Mouse (Mus musculus): ENCODE results near the gene Creld2.

Gene Creld2

DNA sequence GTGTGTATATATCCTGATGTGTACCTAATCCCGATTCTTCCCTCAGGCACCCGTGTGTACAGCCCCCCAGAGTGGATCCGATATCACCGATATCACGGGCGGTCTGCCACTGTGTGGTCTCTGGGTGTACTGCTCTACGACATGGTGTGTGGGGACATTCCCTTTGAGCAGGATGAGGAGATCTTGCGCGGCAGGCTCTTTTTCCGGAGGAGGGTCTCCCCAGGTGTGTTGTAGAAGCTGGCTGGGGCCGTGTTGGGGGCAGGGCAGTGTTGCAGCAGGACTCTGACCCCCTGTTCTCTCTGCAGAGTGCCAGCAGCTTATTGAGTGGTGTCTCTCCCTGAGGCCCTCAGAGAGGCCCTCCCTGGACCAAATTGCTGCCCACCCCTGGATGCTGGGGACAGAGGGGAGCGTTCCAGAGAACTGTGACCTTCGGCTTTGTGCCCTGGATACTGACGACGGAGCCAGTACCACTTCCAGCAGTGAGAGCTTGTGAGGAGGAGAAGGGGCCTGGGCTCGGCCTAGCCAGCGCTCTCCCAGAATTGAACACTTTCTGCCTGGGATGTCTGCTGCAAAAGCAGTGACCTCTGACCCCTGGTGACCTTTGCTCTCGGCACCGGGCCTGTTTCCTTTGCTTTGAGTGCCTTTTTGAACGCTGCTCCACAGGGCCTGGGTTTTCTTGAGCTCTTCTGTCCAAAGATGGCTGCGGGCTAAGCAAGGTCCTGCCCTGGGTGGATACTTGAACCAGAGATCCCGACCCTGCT is 45.0 kb downstream of the Creld2 start:
- in situ Hi-C loops (cut with MboI; ENCODE audit: unreplicated experiment in 2 of 2) = no loop called here

DNA sequence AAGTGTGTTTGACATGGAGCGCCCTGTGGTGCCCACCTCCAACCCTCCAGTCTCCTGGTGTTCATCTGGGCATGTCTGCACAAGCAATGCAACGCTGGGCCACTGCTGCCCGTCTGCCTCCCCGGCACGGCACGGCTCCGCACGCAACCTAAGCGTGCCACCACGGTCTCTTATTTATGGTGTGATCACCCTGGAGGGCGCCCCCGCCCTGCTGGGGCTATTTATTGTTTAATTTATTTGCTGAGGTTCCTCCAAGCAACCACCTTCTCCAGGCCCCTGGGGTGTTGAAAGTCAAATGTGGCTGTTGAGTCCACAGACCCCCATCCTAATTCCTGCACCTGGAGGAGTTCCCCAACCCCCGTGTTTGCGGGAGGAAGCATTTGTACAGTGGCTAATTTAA is 45.6 kb downstream of the Creld2 start:
- in situ Hi-C loops (cut with MboI; ENCODE audit: unreplicated experiment in 2 of 2) = no loop called here

GRCm38 (mm10) chr15:88865888-88866695 is 46.6 kb downstream of the Creld2 start:
- in situ Hi-C loops (cut with MboI; ENCODE audit: unreplicated experiment in 2 of 2) = no loop called here

DNA sequence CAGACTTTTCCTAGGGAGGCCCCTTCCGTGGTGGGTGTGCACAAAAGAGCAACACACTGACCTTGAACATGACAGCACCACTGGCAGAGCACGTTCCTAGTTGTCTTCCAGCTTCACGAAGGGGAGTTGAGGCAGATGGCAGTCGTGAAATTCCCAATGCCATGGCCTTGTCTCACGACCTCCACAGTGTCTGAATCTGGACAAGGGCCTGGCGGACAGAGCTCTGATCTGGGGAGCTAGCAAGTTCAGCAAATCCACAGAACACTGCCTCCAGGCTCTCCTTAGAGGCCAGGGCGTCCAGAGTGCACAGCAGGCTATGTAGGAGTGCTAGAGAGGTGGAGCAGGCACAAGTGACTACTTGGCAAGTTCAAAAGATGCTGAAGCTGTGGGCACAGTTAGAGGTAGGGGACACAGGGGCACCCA is 47.5 kb downstream of the Creld2 start:
- in situ Hi-C loops (cut with MboI; ENCODE audit: unreplicated experiment in 2 of 2) = no loop called here

DNA sequence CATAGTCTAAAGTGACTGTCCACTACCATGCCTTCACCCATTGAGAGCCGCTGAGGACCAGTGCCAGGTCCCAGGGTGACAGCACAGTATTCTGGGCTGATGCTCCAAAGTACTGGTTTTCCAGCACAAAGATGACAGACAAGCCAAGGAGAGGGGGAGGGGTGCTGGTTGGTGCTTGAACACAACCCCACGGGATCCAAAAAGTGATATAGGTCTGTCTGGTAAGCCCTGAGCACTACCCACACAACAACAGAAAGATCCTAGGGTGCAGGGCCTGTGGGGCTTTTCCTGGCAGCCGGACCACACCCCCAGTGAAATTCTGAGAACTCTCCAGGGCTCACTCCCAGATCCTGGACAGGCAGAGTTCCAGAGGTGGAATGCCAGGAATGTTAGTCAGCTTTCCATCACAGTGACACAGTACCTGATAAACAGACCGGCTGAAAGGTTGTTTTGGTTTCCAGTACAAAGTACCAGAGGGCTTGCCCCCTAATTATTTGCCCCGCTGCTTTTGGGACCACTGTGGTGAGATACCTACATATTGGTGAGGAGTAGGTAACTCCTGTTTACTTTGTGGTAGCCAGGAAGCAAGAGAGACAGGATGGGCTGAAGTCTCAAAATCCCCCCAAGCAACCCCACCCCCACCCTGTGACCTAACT is 48.0 kb downstream of the Creld2 start:
- in situ Hi-C loops (cut with MboI; ENCODE audit: unreplicated experiment in 2 of 2) = no loop called here

DNA sequence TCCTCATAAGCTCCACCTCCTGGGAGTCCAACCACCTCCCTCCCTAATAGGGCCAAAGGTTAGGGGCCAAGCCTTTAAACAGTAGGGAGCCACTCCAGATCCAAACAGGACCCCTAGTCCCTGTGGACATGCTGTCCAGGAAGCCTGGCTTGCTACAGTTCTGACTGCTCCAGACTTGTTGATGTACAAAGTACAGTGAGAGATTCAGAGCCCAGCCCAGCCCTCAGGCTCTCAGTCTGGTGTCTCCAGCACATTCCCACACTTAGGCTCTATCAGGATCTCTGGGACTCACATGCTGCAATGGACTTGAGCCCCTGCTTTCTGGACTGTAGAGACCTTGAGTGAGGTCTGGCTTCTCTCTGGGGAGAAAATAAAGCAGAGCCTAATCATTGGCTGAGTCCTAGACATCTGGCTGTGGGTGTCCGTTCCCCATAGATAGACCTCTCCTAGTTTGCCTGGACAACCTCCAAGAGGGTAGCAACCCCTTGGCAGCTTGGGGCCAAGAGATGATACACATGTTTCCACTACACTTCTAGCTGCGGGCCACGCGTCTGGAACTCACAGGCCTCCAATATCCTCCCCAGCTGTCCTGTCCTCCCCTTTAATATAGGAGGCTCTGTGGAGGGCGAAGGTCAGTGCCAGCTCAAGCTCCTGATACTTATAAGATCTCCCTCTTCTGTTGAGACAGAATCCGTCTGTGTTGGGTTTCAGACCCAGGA is 48.7 kb downstream of the Creld2 start:
- in situ Hi-C loops (cut with MboI; ENCODE audit: unreplicated experiment in 2 of 2) = no loop called here

DNA sequence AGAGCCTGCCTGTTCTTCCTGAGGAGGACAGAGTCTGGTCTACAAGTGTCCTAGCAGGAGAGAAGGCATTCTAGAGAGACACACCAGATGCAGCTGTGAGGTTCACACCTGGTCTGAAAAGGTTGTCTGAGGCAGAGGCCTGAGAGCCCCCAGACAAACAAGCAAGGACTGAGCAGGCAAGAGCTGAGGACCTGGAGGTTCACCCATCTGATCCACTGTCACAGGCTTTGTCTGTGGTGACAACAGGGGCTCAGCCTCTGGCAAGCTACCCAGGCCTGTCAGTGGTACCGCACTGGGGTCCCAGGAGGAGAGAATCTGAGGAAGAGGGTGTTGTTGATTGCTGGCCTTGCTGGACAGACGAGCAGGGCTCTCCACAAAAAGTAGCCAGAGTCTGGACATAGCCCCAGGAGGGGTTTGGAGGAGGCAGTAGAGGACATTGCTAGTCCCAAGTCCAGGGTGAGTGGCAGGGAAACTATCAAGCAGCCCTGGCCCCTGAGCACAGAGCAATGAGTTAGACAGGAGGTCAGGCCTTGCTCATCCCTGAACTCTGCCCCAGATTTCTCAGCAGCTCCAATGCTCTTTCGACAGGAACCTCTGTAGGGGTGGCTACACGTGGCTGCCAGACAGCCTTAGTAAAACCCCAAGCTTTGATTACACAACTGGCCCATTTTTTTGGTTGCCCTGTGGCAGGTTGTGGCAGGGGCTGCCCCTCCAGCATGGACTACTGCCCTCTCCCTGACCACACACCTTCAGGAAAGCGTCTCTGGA is 51.2 kb downstream of the Creld2 start:
- in situ Hi-C loops (cut with MboI; ENCODE audit: unreplicated experiment in 2 of 2) = no loop called here

DNA sequence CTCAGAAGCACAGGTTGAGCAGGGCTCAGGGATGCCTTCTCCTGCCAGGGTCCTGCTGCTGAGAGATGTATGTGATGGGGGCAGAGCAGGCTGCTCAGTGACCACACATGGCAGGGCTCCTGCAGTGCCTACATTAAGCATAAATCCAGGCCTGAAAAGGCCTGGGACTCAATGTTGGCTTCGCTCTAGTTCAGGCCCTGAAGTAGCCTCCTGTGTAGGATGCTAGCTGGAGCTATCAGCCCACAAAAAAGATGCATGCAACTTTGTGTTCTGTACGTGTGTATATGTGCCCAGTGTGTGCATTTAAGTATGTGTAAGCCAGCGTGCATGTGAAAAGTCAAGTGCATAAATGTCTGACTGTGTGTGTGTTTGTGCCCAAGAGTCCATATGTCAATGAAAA is 54.6 kb downstream of the Creld2 start:
- in situ Hi-C loops (cut with MboI; ENCODE audit: unreplicated experiment in 2 of 2) = no loop called here

GRCm38 (mm10) chr15:88874477-88874876 is 55.0 kb downstream of the Creld2 start:
- in situ Hi-C loops (cut with MboI; ENCODE audit: unreplicated experiment in 2 of 2) = no loop called here

DNA sequence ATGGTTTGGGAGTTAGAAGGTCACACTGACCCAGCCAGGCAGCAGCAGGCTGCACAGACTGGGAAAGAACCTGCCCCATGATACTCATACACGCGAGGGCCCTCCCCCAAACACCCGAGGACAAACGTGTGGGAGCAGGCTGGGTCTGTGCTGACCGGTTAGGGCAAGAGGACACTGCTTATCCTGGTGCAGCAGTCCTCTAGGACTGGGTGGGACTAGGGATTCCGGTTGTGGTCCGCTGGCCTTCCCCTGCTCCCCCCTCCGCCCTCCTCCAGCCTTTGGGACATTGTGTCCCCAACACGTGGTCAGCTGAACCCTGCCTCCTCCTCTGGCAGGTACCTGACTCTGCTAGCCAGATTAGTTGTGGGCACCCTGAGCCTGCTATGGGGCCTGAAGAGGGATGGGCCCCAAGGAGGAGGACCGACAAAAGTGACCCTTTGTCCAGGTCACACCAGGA is 56.2 kb downstream of the Creld2 start:
- in situ Hi-C loops (cut with MboI; ENCODE audit: unreplicated experiment in 2 of 2) = loop anchor here (5.0 kb wide), 2 partner anchors 47 to 48 kb away; no protein-coding TSS in a partner anchor

Measured in v-Abl transformed pro-B cells (cell line).